ENCODE assay signal across 25 mouse cellular contexts in genomic region chr11:33115796-33116195, GRCm38 (mm10). TPM values are rescaled to one million over a fixed set of nuclear protein-coding genes. Genes with fewer than 3 reads are reported as not detected.
DNase-seq lines count a peak whose midpoint lies in the region; ATAC-seq and TF ChIP-seq lines count a peak whose summit lies in the region.
"Had no signal": no experiment of that assay in that cellular context is flagged by ENCODE, and none has a peak within 500 bp of the region (broad histone marks: within the 10 kb centered on the region; RNA-seq: fewer than 3 reads in every experiment).

No protein-coding gene starts in this region.

- no peak overlapping the region for H3K4me2 ChIP-seq in hindbrain, embryonic 16.5 days (ENCODE audit: low read length)
- H3K4me2 ChIP-seq in hindbrain, embryonic 13.5 days, result no peak overlapping the region
- H3K4me2 ChIP-seq: forebrain, embryonic 13.5 days; heart, embryonic 13.5 days had no signal

- H3K27me3 ChIP-seq in hindbrain, embryonic 16.5 days (replicated peaks; ENCODE audit: control insufficient read depth, insufficient read depth, low read length), result no peaks in the 10 kb centered on the region
- no peaks in the 10 kb centered on the region for H3K27me3 ChIP-seq in hindbrain, embryonic 13.5 days
- H3K27me3 ChIP-seq in Patski, result no peaks in the 10 kb centered on the region
- H3K27me3 ChIP-seq: forebrain, embryonic 13.5 days had no signal

- peaks cover 3% of the 10 kb centered on the region; the same call in 1 of the 2 replicates for H3K36me3 ChIP-seq in hindbrain, embryonic 16.5 days (ENCODE audit: control insufficient read depth, insufficient read depth, low read length)
- H3K36me3 ChIP-seq in hindbrain, embryonic 13.5 days, result peaks cover 9% of the 10 kb centered on the region
- H3K36me3 ChIP-seq: forebrain, embryonic 10.5 days; heart, embryonic 10.5 days; heart, embryonic 13.5 days had no signal

- H3K9ac ChIP-seq in hindbrain, embryonic 16.5 days (ENCODE audit: low read depth, low read length), result no peak overlapping the region
- no peak overlapping the region for H3K9ac ChIP-seq in hindbrain, embryonic 13.5 days
- H3K9ac ChIP-seq: forebrain, embryonic 13.5 days; heart, embryonic 13.5 days had no signal

- TF ChIP-seq CTCF in Patski (IDR thresholded peaks at IDR 0.05), result no peak
- TF ChIP-seq CTCF in brain, embryonic 14.5 days (IDR thresholded peaks at IDR 0.05; ENCODE audit: borderline replicate concordance, extremely low read depth, insufficient read depth, insufficient read length), result no peak

- no peaks in the 10 kb centered on the region for H3K9me3 ChIP-seq in hindbrain, embryonic 16.5 days (ENCODE audit: control insufficient read depth, low read length)
- H3K9me3 ChIP-seq in hindbrain, embryonic 13.5 days, result no peaks in the 10 kb centered on the region
- H3K9me3 ChIP-seq: forebrain, embryonic 10.5 days; forebrain, embryonic 13.5 days; heart, embryonic 10.5 days; heart, embryonic 13.5 days had no signal

- intact Hi-C loops in left cerebral cortex, postnatal 4 days (cut with DNase I), result no loop called here

- peak; percentile 27 for DNase-seq in left cerebral cortex, postnatal 4 days
- no peak for DNase-seq in left cerebral cortex, adult 11 months (ENCODE audit: low spot score)
- DNase-seq in Patski (ENCODE audit: low read depth, low spot score), result no peak
- DNase-seq in brain, embryonic 14.5 days (ENCODE audit: low read depth), result peak; percentile 26
- DNase-seq: adrenal gland, adult 8-10 months; adrenal gland, postnatal 25 days; cerebellum, adult 18-20 months; cerebellum, adult 9-10 months; cerebellum, postnatal 36 days; gastrocnemius, postnatal 10 days; gastrocnemius, postnatal 36 days; heart, adult 2 months; heart, postnatal 14 days had no signal

- in situ Hi-C loops in Patski (cut with MboI; ENCODE audit: low pct_unique_long_range_greater_than_20kb), result no loop called here

- no peak overlapping the region for H3K4me3 ChIP-seq in hindbrain, embryonic 16.5 days (ENCODE audit: low read length)
- H3K4me3 ChIP-seq in hindbrain, embryonic 13.5 days, result no peak overlapping the region
- H3K4me3 ChIP-seq: forebrain, embryonic 10.5 days; forebrain, embryonic 13.5 days; heart, adult 2 months; heart, embryonic 10.5 days; heart, embryonic 13.5 days had no signal

- no peaks in the 10 kb centered on the region for H3K4me1 ChIP-seq in hindbrain, embryonic 16.5 days (ENCODE audit: control insufficient read depth, insufficient read depth, low read depth, low read length)
- H3K4me1 ChIP-seq in hindbrain, embryonic 13.5 days (replicated peaks), result no peaks in the 10 kb centered on the region
- H3K4me1 ChIP-seq: heart, embryonic 10.5 days had no signal

- 77% methylated on average over 3 of the region's 3 CpGs for WGBS in hindbrain, embryonic 16.5 days
- 88% methylated on average over 3 of the region's 3 CpGs for WGBS in hindbrain, embryonic 13.5 days

- no peak overlapping the region for H3K27ac ChIP-seq in hindbrain, embryonic 16.5 days (ENCODE audit: low read depth, low read length)
- H3K27ac ChIP-seq in hindbrain, embryonic 13.5 days, result no peak overlapping the region
- H3K27ac ChIP-seq: forebrain, embryonic 10.5 days; forebrain, embryonic 13.5 days; heart, adult 2 months; heart, embryonic 10.5 days; heart, embryonic 13.5 days had no signal

- no peak for TF ChIP-seq POLR2A in brain, embryonic 14.5 days (IDR thresholded peaks at IDR 0.05; ENCODE audit: borderline replicate concordance, extremely low read depth, insufficient read depth, insufficient read length, poor library complexity, severe bottlenecking)

- CTCF ChIA-PET in Patski (lab: Charles Lee), result no interaction called here

- 0 out of 2 replicates have a peak, but pooled peaks have one; percentile 18 for ATAC-seq in hindbrain, embryonic 16.5 days
- no peak for ATAC-seq in hindbrain, embryonic 13.5 days (ENCODE audit: low FRiP score)
- peak; percentile 24 for ATAC-seq in Patski
- ATAC-seq: activated CD4-positive, CD25-positive, alpha-beta regulatory T cell, adult 4 months; CD4-positive, CD25-positive, alpha-beta regulatory T cell, adult 4 months; forebrain, embryonic 13.5 days; forebrain, embryonic 16.5 days; intestine, postnatal 0 days had no signal

- POLR2A ChIA-PET in Patski (lab: Charles Lee), result no interaction called here

RNA-seq across cellular contexts. Expression of gene Fgf18, which starts 31.4 kb away (rescaled TPM):
- polyA plus RNA-seq in hindbrain, embryonic 16.5 days (2015; fragmentation: Nextera tagmentation; extraction: Ambion mirVana), result 7.2 and 9.0 TPM in 2 replicates
- polyA plus RNA-seq in hindbrain, embryonic 13.5 days (2015; fragmentation: Nextera tagmentation; extraction: Ambion mirVana), result 4.8 and 5.0 TPM in 2 replicates
- 1 to 10 TPM; 7.4 to 8.4 TPM for total RNA-seq in left cerebral cortex, postnatal 4 days (2021)
- 4.3 TPM for polyA plus RNA-seq in Patski (2021)
- polyA plus RNA-seq in brain, embryonic 14.5 days (2012; rRNA removed), result 2.6 and 3.8 TPM in 2 replicates
- total RNA-seq: granulocyte monocyte progenitor cell, adult 5-6 weeks; hematopoietic stem cell, adult 5-6 weeks had no signal
- polyA plus RNA-seq: activated CD4-positive, CD25-positive, alpha-beta regulatory T cell, adult 4 months; CD4-positive, CD25-positive, alpha-beta regulatory T cell, adult 4 months had no signal

RNA-seq across cellular contexts. Expression of gene Npm1, which starts 47.2 kb away (rescaled TPM):
- 351 and 353 TPM in 2 replicates for polyA plus RNA-seq in hindbrain, embryonic 16.5 days (2015; fragmentation: Nextera tagmentation; extraction: Ambion mirVana)
- 542 and 556 TPM in 2 replicates for polyA plus RNA-seq in hindbrain, embryonic 13.5 days (2015; fragmentation: Nextera tagmentation; extraction: Ambion mirVana)
- total RNA-seq in left cerebral cortex, postnatal 4 days (2021), result 100 to 1,000 TPM; 303 to 338 TPM
- polyA plus RNA-seq in Patski (2021), result 908 TPM
- polyA plus RNA-seq in brain, embryonic 14.5 days (2012; rRNA removed), result 459 and 569 TPM in 2 replicates

Comparison
In these comparisons a context has a peak if more than half of its experiments do, and no peak if none do; other contexts are left out.
1. DNase-seq: peak in left cerebral cortex, postnatal 4 days (single experiment) and brain, embryonic 14.5 days (single experiment); none in left cerebral cortex, adult 11 months (single experiment) and Patski (single experiment).